Mouse (Mus musculus) lung, postnatal 0 days (tissue): ENCODE measurements at regions not wholly inside any gene's neighbourhood (a gene's known extent, or its start where the extent isn't known, plus 50 kb on each side); places are given as distances from the start of the nearest gene placed in this dataset.
A peak's percentile ranks its signal among the peaks of the same experiment; 100 is the strongest.

ENCODE experiments used
- ATAC-seq: fragments of 200-750 bp; cut with Nextera tagmentation; 2 replicates; pipeline ENCODE4 v1.8.0; 2017; ENCODE audit warnings: moderate library complexity
- DNase-seq: peaks from one replicate; pipeline ENCODE4 v3.0.0-alpha.2; 2016; ENCODE audit warnings: low spot score
- H3K27ac ChIP-seq: fragments of 300-500 bp; sonication (generic); 2 replicates; pipeline ENCODE4 v1.5.1; 2014; ENCODE audit warnings: antibody characterized with exemption, mild to moderate bottlenecking, low read length, mixed read lengths
- H3K27me3 ChIP-seq: fragments of 300-500 bp; sonication (generic); replicated peaks from 2 replicates; pipeline ENCODE4 v1.6.1; 2014; ENCODE audit warnings: low read length, mixed read lengths; ENCODE audit not compliant: insufficient read depth
- H3K36me3 ChIP-seq: fragments of 300-500 bp; sonication (generic); 2 replicates; pipeline ENCODE4 v1.6.1; 2014; ENCODE audit warnings: low read length, mixed read lengths; ENCODE audit not compliant: insufficient read depth
- H3K4me1 ChIP-seq: fragments of 300-500 bp; sonication (generic); 2 replicates; pipeline ENCODE4 v1.6.1; 2014; ENCODE audit warnings: antibody characterized with exemption, low read depth, low read length, mixed read lengths; ENCODE audit not compliant: insufficient read depth
- H3K4me2 ChIP-seq: fragments of 300-500 bp; sonication (generic); replicated peaks from 2 replicates; pipeline ENCODE4 v1.6.1; 2014; ENCODE audit warnings: low read depth, mild to moderate bottlenecking, low read length, moderate library complexity, mixed read lengths
- H3K4me3 ChIP-seq: fragments of 300-500 bp; sonication (generic); 2 replicates; pipeline ENCODE4 v1.5.1; 2014; ENCODE audit warnings: low read depth, low read length
- H3K9ac ChIP-seq: fragments of 300-500 bp; sonication (generic); replicated peaks from 2 replicates; pipeline ENCODE4 v1.6.1; 2014; ENCODE audit warnings: low read depth, mild to moderate bottlenecking
- H3K9me3 ChIP-seq: fragments of 300-500 bp; sonication (generic); 2 replicates; pipeline ENCODE4 v1.6.1; 2016; ENCODE audit warnings: low read length, mixed read lengths
- CTCF ChIP-seq: IDR thresholded peaks from 2 replicates; pipeline ENCODE4 v1.5.1; 2016; ENCODE audit warnings: antibody characterized with exemption, mild to moderate bottlenecking
- EP300 ChIP-seq: IDR thresholded peaks from 2 replicates; pipeline ENCODE4 v1.6.1; 2016; ENCODE audit warnings: antibody characterized with exemption, mild to moderate bottlenecking, control low read depth
- WGBS: fragments of 180-500 bp; shearing (Covaris S2); extraction: QIAGEN DNeasy Blood & Tissue Kit; methylation state at CpG from one replicate; pipeline ENCODE4 v1.1.7; 2014; 5-methylcytosine and 5-hydroxymethylcytosine counted together

GRCm38 (mm10) chr5:43063386-43063785, 169.6 kb upstream of the Cpeb2 start:
- ATAC-seq (no peak), DNase-seq (no peak)
- Histone ChIP-seq H3K4me2 (no peak overlapping the region), H3K9me3 (no peaks in the 10 kb centered on the region), H3K27ac (no peak overlapping the region), H3K9ac (no peak overlapping the region), H3K27me3 (no peaks in the 10 kb centered on the region), H3K4me3 (no peak overlapping the region), H3K36me3 (no peaks in the 10 kb centered on the region), H3K4me1 (no peaks in the 10 kb centered on the region)
- 77% methylated on average over 8 of the region's 8 CpGs for WGBS
- TF ChIP-seq CTCF, result no peak
- no peak for TF ChIP-seq EP300

GRCm38 (mm10) chr5:43071541-43071940, 161.4 kb upstream of the Cpeb2 start:
- H3K27me3 ChIP-seq, result no peaks in the 10 kb centered on the region
- H3K9me3 ChIP-seq, result no peaks in the 10 kb centered on the region
- no peak overlapping the region for H3K4me3 ChIP-seq
- no peaks in the 10 kb centered on the region for H3K36me3 ChIP-seq
- no peak overlapping the region for H3K4me2 ChIP-seq
- DNase-seq (no peak), ATAC-seq (no peak)
- H3K4me1 ChIP-seq, result no peaks in the 10 kb centered on the region
- TF ChIP-seq CTCF, result no peak
- no peak for TF ChIP-seq EP300
- H3K9ac ChIP-seq, result no peak overlapping the region
- WGBS, result 90% methylated on average over 3 of the region's 3 CpGs
- H3K27ac ChIP-seq, result no peak overlapping the region

- no peak overlapping the region for H3K27ac ChIP-seq
- WGBS, result 81% methylated on average over 2 of the region's 2 CpGs
- no peaks in the 10 kb centered on the region for H3K4me1 ChIP-seq
- no peak for TF ChIP-seq EP300
- no peak for TF ChIP-seq CTCF
- no peaks in the 10 kb centered on the region for H3K9me3 ChIP-seq
- no peak overlapping the region for H3K4me3 ChIP-seq
- no peaks in the 10 kb centered on the region for H3K36me3 ChIP-seq
- no peaks in the 10 kb centered on the region for H3K27me3 ChIP-seq
- no peak overlapping the region for H3K9ac ChIP-seq
- ATAC-seq, result no peak
- DNase-seq, result no peak
- no peak overlapping the region for H3K4me2 ChIP-seq
These were observed 160.6 kb upstream of the Cpeb2 start for GRCm38 (mm10) chr5:43072340-43072739.

GRCm38 (mm10) chr5:43074536-43074935, 158.4 kb upstream of the Cpeb2 start:
- TF ChIP-seq EP300 (no peak), CTCF (no peak)
- no peaks in the 10 kb centered on the region for H3K4me1 ChIP-seq
- H3K27ac ChIP-seq, result no peak overlapping the region
- H3K9me3 ChIP-seq, result no peaks in the 10 kb centered on the region
- no peak overlapping the region for H3K4me3 ChIP-seq
- DNase-seq (no peak), ATAC-seq (no peak)
- no peaks in the 10 kb centered on the region for H3K27me3 ChIP-seq
- no peak overlapping the region for H3K9ac ChIP-seq
- 74% methylated on average over 3 of the region's 3 CpGs for WGBS
- no peaks in the 10 kb centered on the region for H3K36me3 ChIP-seq
- H3K4me2 ChIP-seq, result no peak overlapping the region

- Histone ChIP-seq H3K9me3 (no peaks in the 10 kb centered on the region), H3K36me3 (no peaks in the 10 kb centered on the region), H3K27me3 (no peaks in the 10 kb centered on the region), H3K4me1 (no peaks in the 10 kb centered on the region), H3K4me3 (no peak overlapping the region), H3K27ac (no peak overlapping the region), H3K9ac (no peak overlapping the region), H3K4me2 (no peak overlapping the region)
- no peak for ATAC-seq
- no peak for TF ChIP-seq CTCF
- TF ChIP-seq EP300, result no peak
- no peak for DNase-seq
- WGBS, result 76% methylated on average over 1 of the region's 1 CpGs
These were observed 152.7 kb upstream of the Cpeb2 start for GRCm38 (mm10) chr5:43080252-43080651.

GRCm38 (mm10) chr5:43081561-43082534, 151.1 kb upstream of the Cpeb2 start:
- Histone ChIP-seq H3K9me3 (no peaks in the 10 kb centered on the region), H3K27me3 (no peaks in the 10 kb centered on the region), H3K36me3 (no peaks in the 10 kb centered on the region), H3K4me2 (no peak overlapping the region), H3K27ac (no peak overlapping the region), H3K9ac (no peak overlapping the region), H3K4me1 (no peaks in the 10 kb centered on the region), H3K4me3 (no peak overlapping the region)
- TF ChIP-seq EP300, result no peak
- no peak for TF ChIP-seq CTCF
- ATAC-seq (no peak), DNase-seq (peak; percentile 16)
- 27% methylated on average over 11 of the region's 11 CpGs for WGBS
